Comparison of ENCODE assay signal across 27 mouse cellular contexts in the genomic region with DNA sequence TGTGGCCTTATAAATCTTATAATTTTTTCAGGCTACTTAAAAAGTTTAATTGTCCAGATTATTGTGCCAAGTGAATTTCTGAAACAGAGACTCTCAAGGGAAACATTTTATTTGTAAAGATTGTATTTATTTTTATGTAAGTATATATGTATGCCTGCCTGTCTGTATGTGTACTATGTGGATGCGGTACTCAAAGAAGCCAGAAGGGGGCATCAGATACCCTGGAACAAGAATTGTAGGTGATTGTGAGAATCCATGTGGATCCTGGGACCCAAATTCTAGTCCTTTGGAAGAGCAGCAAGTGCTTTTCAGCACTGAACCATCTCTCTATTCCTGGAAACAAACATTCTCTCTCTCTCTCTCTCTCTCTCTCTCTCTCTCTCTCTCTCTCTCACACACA.
DNase-seq lines count a peak whose midpoint lies in the region; TF ChIP-seq lines count a peak whose summit lies in the region.
"Had no signal": no experiment of that assay in that cellular context is flagged by ENCODE, and none has a peak within 500 bp of the region (broad histone marks: within the 10 kb centered on the region; RNA-seq: fewer than 3 reads in every experiment).

No protein-coding gene starts in this region.

- no peak for DNase-seq in heart, adult 2 months
- no peak for DNase-seq in heart, adult 9 months (ENCODE audit: low spot score in 2 of 2)
- DNase-seq in left cerebral cortex, adult 2 months (ENCODE audit: extremely low spot score in 1 of 2, low spot score in 2 of 2): no peak
- no peak for DNase-seq in left cerebral cortex, postnatal 25 days (ENCODE audit: low spot score in 2 of 2)
- peak; percentile 10 for DNase-seq in MEL (ENCODE audit: low read depth, low spot score)
- no peak for DNase-seq in adrenal gland, postnatal 10 days
- DNase-seq in layer of hippocampus, adult 9-10 months (ENCODE audit: low spot score): no peak
- DNase-seq: adrenal gland, adult 2 months; cerebellum, adult 11 months; cerebellum, adult 9-10 months; cerebellum, postnatal 36 days; heart, postnatal 36 days; kidney, adult 18-20 months; lung, postnatal 10 days; right cerebral cortex, adult 18-20 months; spleen, adult 18-20 months; thymus, adult 2 months; thymus, postnatal 36 days had no signal

- no peaks in the 10 kb centered on the region for H3K79me2 ChIP-seq in heart, adult 2 months (replicated peaks; ENCODE audit: control insufficient read depth, insufficient read depth, low read length)
- no peaks in the 10 kb centered on the region for H3K79me2 ChIP-seq in MEL (ENCODE audit: control insufficient read depth, insufficient read depth, low read length, poor library complexity)

- H3K27ac ChIP-seq in heart, adult 2 months: no peak overlapping the region
- no peak overlapping the region for H3K27ac ChIP-seq in left cerebral cortex, adult 2 months
- H3K27ac ChIP-seq in MEL (ENCODE audit: control insufficient read depth, low read depth, low read length): no peak overlapping the region
- H3K27ac ChIP-seq: forebrain, embryonic 13.5 days; hindbrain, embryonic 12.5 days; hindbrain, postnatal 0 days; kidney, embryonic 15.5 days; limb, embryonic 13.5 days; midbrain, embryonic 10.5 days; neural tube, embryonic 12.5 days had no signal

- WGBS in heart, adult 2 months: 100% methylated on average over 1 of the region's 1 CpGs

- H3K9me3 ChIP-seq in E14TG2a.4 (ENCODE audit: low read length): no peaks in the 10 kb centered on the region
- H3K9me3 ChIP-seq in MEL (replicated peaks; ENCODE audit: insufficient read depth, low read length): no peaks in the 10 kb centered on the region
- H3K9me3 ChIP-seq: forebrain, embryonic 13.5 days; hindbrain, embryonic 12.5 days; kidney, embryonic 15.5 days; limb, embryonic 13.5 days; midbrain, embryonic 10.5 days; neural tube, embryonic 12.5 days had no signal

- H3K4me3 ChIP-seq in heart, adult 2 months: no peak overlapping the region
- H3K4me3 ChIP-seq in left cerebral cortex, adult 2 months: no peak overlapping the region
- H3K4me3 ChIP-seq in E14TG2a.4 (replicated peaks; ENCODE audit: low read length) (no peak overlapping the region), MEL (ENCODE audit: control insufficient read depth in 1 of 2, insufficient read depth in 1 of 2, low read depth in 2 of 2, low read length in 2 of 2) (no peak overlapping the region)
- H3K4me3 ChIP-seq: forebrain, embryonic 13.5 days; hindbrain, embryonic 12.5 days; kidney, embryonic 15.5 days; limb, embryonic 13.5 days; midbrain, embryonic 10.5 days; myocyte; neural tube, embryonic 12.5 days had no signal

- TF ChIP-seq CTCF in heart, adult 2 months (IDR thresholded peaks at IDR 0.05): peak; percentile 20; the same call in 1 of the 2 replicates
- TF ChIP-seq CTCF in left cerebral cortex, adult 2 months (IDR thresholded peaks at IDR 0.05): peak; percentile 17; the same call in 1 of the 2 replicates
- peak; percentile 65 for TF ChIP-seq CTCF in E14TG2a.4 (conservative IDR thresholded peaks at IDR 0.05; ENCODE audit: low read length)
- peak in 1 of 3 experiments; percentile 17; a peak in 1 of 6 replicates for TF ChIP-seq CTCF in MEL (IDR thresholded peaks at IDR 0.05 in 2 of 3, conservative IDR thresholded peaks at IDR 0.05 in 1 of 3; ENCODE audit: control insufficient read depth in 1 of 3, insufficient read depth in 1 of 3, low read depth in 2 of 3, low read length in 3 of 3, poor library complexity in 1 of 3, severe bottlenecking in 1 of 3)

- no peak for TF ChIP-seq EP300 in heart, adult 2 months (IDR thresholded peaks at IDR 0.05; ENCODE audit: insufficient read depth, low read depth, low read length)
- no peak for TF ChIP-seq EP300 in MEL (IDR thresholded peaks at IDR 0.05; ENCODE audit: low read depth in 1 of 2, low read length in 2 of 2)

- H3K9ac ChIP-seq in heart, adult 2 months (ENCODE audit: low read depth, low read length): no peak overlapping the region
- H3K9ac ChIP-seq in MEL (ENCODE audit: control insufficient read depth, low read depth, low read length, poor library complexity, severe bottlenecking): no peak overlapping the region
- H3K9ac ChIP-seq: forebrain, embryonic 13.5 days; hindbrain, embryonic 12.5 days; kidney, embryonic 15.5 days; limb, embryonic 13.5 days; neural tube, embryonic 12.5 days had no signal

- TF ChIP-seq RAD21 in MEL (IDR thresholded peaks at IDR 0.05; ENCODE audit: low read depth, low read length): no peak

- peaks cover 1% of the 10 kb centered on the region; the same call in 1 of the 2 replicates for H3K4me1 ChIP-seq in heart, adult 2 months (ENCODE audit: control insufficient read depth, insufficient read depth, low read length)
- H3K4me1 ChIP-seq in E14TG2a.4 (replicated peaks; ENCODE audit: low read depth, low read length) (no peaks in the 10 kb centered on the region; the same call in 1 of the 2 replicates), MEL (ENCODE audit: control insufficient read depth in 1 of 2, insufficient read depth in 2 of 2, low read length in 2 of 2) (no peaks in the 10 kb centered on the region)
- H3K4me1 ChIP-seq: hindbrain, embryonic 12.5 days; limb, embryonic 13.5 days; midbrain, embryonic 10.5 days; neural tube, embryonic 12.5 days had no signal

- H3K36me3 ChIP-seq in heart, adult 2 months (ENCODE audit: control insufficient read depth, insufficient read depth, low read length): no peaks in the 10 kb centered on the region
- H3K36me3 ChIP-seq in E14TG2a.4 (ENCODE audit: insufficient read depth, low read length) (no peaks in the 10 kb centered on the region), MEL (ENCODE audit: control insufficient read depth in 1 of 2, insufficient read depth in 2 of 2, low read length in 2 of 2) (no peaks in the 10 kb centered on the region)
- H3K36me3 ChIP-seq: hindbrain, embryonic 12.5 days; kidney, embryonic 15.5 days; limb, embryonic 13.5 days; midbrain, embryonic 10.5 days; neural tube, embryonic 12.5 days had no signal

- no peaks in the 10 kb centered on the region for H3K27me3 ChIP-seq in heart, adult 2 months (ENCODE audit: control insufficient read depth, insufficient read depth, low read length)
- H3K27me3 ChIP-seq in E14TG2a.4 (ENCODE audit: insufficient read depth, low read length) (no peaks in the 10 kb centered on the region; the same call in 1 of the 2 replicates), MEL (ENCODE audit: control insufficient read depth in 1 of 2, insufficient read depth in 2 of 2, low read length in 2 of 2) (no peaks in the 10 kb centered on the region)
- H3K27me3 ChIP-seq: forebrain, embryonic 13.5 days; hindbrain, embryonic 12.5 days; kidney, embryonic 15.5 days; limb, embryonic 13.5 days; neural tube, embryonic 12.5 days had no signal

- no peak for TF ChIP-seq POLR2A in heart, adult 2 months (IDR thresholded peaks at IDR 0.05; ENCODE audit: insufficient read depth, low read depth, low read length)
- TF ChIP-seq POLR2A in MEL (IDR thresholded peaks at IDR 0.05; ENCODE audit: control insufficient read depth in 1 of 2, insufficient read depth in 1 of 2, low read depth in 1 of 2, low read length in 2 of 2, poor library complexity in 1 of 2): no peak

- intact Hi-C loops in heart, adult 2 months (cut with DNase I): loop anchor here (5.0 to 10.0 kb wide), 2 partner anchors 47 to 120 kb away; no protein-coding TSS in a partner anchor
- intact Hi-C loops in left cerebral cortex, adult 2 months (cut with DNase I): no loop called here
- intact Hi-C loops in left cerebral cortex, postnatal 25 days (cut with DNase I): no loop called here

TF ChIP-seq in MEL, 35 proteins besides CTCF, POLR2A, EP300 and RAD21:
- no peak for TF ChIP-seq MEF2A (IDR thresholded peaks at IDR 0.05; ENCODE audit: extremely low read depth, insufficient replicate concordance, low read depth, low read length, poor library complexity, severe bottlenecking)
